Mouse (Mus musculus) cerebellum, postnatal 4 days (tissue): ENCODE measurements around the gene Gm17078.
"Not testable (repeated sequence)": the region's sequence is repeated elsewhere in the genome, so short reads cannot be mapped to it uniquely, and the experiment has no call there.

Experiments used
- DNase-seq, 2 experiments: peaks; one replicate each; pipeline ENCODE4 v3.0.0; 2022; ENCODE audit warnings: low spot score in 2 of 2, mixed read lengths in 1 of 2

Gene Gm17078

DNA sequence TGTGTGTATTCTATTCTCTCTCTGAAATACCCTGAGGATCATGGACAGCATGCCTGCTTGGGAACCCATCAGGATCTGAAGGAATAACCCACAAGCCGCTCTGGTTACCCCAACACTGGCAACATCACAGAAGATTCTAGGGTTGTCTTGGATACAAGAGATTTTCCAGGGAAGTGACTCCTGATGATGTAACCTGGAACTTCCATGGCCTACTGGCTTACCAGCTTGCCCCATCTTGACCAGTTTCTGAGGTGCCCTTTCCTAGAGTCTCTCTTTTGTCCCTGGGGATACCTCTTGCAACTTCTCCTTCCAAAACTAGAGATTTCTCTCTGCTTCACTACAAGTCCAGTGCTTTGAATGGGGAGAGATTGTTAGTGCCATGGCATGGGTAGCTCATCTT is at the start of gene Gm17078:
Gene Gm17078, minus strand, starts transcription at position 101 of the 400 bp plus-strand sequence.
- DNase-seq = no peak

DNA sequence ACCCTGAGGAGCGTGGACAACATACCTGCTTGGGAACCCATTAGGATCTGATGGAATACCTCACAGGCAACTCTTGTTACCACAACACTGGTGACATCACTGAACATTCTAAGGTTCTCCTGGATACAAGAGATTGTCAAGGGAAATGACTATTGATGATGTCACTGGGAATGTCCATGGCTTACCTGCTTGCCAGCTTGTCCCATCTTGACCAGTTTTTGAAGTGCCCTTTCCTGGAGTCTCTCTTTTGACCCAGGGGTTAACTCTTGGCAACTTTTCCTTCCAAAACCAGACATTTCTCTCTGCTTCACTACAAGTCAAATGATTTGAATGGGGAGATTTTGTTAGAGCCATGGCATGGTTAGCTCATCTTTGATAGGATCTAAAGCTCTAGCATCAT is 24.5 kb upstream of the Gm17078 start, which contains the start of gene Gm4181:
Gene Gm4181, minus strand, starts transcription at position 101 of the 400 bp plus-strand sequence.
- not testable (repeated sequence) for DNase-seq

DNA sequence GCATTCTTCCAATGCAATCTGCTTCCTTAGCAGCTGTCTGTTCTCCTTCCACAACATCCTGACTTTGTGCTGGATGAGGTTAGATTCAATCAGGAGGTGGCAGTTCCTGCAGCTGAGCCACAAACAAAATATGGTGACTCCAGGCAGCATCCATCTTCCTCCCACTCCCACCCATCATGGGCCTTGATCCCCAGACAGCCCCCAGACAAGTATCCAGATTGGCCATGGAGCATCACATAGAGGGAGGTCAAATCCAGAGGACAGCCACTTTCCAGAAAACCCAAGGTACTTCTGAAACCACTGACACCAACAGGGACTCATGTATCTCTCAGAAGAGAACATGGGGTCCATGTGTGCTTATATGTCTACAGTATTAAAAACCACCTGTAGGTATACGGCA is 21.3 kb upstream of the Gm17078 start:
- peak; percentile 12 to 37 for DNase-seq

DNA sequence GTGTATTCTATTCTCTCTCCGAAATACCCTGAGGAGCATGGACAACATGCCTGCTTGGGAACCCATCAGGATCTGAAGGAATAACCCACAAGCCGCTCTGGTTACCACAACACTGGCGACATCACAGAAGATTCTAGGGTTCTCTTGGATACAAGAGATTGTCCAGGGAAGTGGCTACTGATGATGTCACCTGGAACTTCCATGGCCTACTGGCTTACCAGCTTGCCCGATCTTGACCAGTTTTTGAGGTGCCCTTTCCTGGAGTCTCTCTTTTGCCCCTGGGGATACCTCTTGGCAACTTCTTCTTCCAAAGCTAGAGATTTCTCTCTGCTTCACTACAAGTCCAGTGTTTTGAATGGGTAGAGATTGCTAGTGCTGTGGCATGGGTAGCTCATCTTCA is 19.1 kb downstream of the Gm17078 start, which contains the start of gene Gm17174:
Gene Gm17174, minus strand, starts transcription at position 101 of the 400 bp plus-strand sequence.
- DNase-seq = not testable (repeated sequence)

DNA sequence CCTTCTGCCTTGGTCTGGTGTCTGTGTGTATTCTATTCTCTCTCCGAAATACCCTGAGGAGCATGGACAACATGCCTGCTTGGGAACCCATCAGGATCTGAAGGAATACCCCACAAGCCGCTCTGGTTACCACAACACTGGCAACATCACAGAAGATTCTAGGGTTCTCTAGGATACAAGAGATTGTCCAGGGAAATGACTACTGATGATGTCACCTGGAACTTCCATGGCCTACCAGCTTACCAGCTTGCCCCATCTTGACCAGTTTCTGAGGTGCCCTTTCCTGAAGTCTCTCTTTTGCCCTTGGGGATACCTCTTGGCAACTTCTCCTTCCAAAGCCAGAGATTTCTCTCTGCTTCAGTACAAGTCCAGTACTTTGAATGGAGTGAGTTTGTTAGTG is 37.1 kb downstream of the Gm17078 start, which contains the start of gene Gm17175:
Gene Gm17175, minus strand, starts transcription at position 101 of the 400 bp plus-strand sequence.
- DNase-seq = not testable (repeated sequence)
